ENCODE assay signal across 17 mouse cellular contexts in genomic region chr4:144934501-144934900, GRCm38 (mm10). TPM values are rescaled to one million over a fixed set of nuclear protein-coding genes. Genes with fewer than 3 reads are reported as not detected.
DNase-seq lines count a peak whose midpoint lies in the region; ATAC-seq and TF ChIP-seq lines count a peak whose summit lies in the region.
"Had no signal": no experiment of that assay in that cellular context is flagged by ENCODE, and none has a peak within 500 bp of the region (broad histone marks: within the 10 kb centered on the region; RNA-seq: fewer than 3 reads in every experiment).

No protein-coding gene starts in this region.

- 8% methylated on average over 1 of the region's 1 CpGs for WGBS in midbrain, embryonic 10.5 days
- 9% methylated on average over 1 of the region's 1 CpGs for WGBS in midbrain, embryonic 13.5 days
- 5% methylated on average over 1 of the region's 1 CpGs for WGBS in forebrain, embryonic 13.5 days

- H3K9me3 ChIP-seq in midbrain, embryonic 10.5 days (replicated peaks): 0 out of 2 replicates have a peak, but pooled peaks cover 3% of the 10 kb centered on the region
- no peaks in the 10 kb centered on the region for H3K9me3 ChIP-seq in midbrain, embryonic 13.5 days
- H3K9me3 ChIP-seq in forebrain, embryonic 13.5 days (replicated peaks): no peaks in the 10 kb centered on the region
- H3K9me3 ChIP-seq: embryonic facial prominence, embryonic 15.5 days; hindbrain, embryonic 13.5 days; liver, embryonic 12.5 days had no signal

- H3K9ac ChIP-seq in midbrain, embryonic 13.5 days (replicated peaks): no peak overlapping the region
- no peak overlapping the region for H3K9ac ChIP-seq in forebrain, embryonic 13.5 days
- H3K9ac ChIP-seq: embryonic facial prominence, embryonic 15.5 days; hindbrain, embryonic 13.5 days; liver, embryonic 12.5 days had no signal

- no peak for ATAC-seq in midbrain, embryonic 13.5 days
- ATAC-seq in forebrain, embryonic 13.5 days: no peak
- ATAC-seq: forebrain, embryonic 14.5 days; intestine, postnatal 0 days; liver, embryonic 12.5 days; midbrain, embryonic 16.5 days had no signal

- no peaks in the 10 kb centered on the region for H3K36me3 ChIP-seq in midbrain, embryonic 10.5 days
- H3K36me3 ChIP-seq in midbrain, embryonic 13.5 days: no peaks in the 10 kb centered on the region
- no peaks in the 10 kb centered on the region for H3K36me3 ChIP-seq in forebrain, embryonic 13.5 days (ENCODE audit: poor library complexity, severe bottlenecking)
- H3K36me3 ChIP-seq: embryonic facial prominence, embryonic 15.5 days; hindbrain, embryonic 13.5 days; liver, embryonic 12.5 days had no signal

- H3K4me2 ChIP-seq in midbrain, embryonic 13.5 days (replicated peaks): no peak overlapping the region
- no peak overlapping the region for H3K4me2 ChIP-seq in forebrain, embryonic 13.5 days
- H3K4me2 ChIP-seq: embryonic facial prominence, embryonic 15.5 days; hindbrain, embryonic 13.5 days; liver, embryonic 12.5 days had no signal

- TF ChIP-seq POLR2A in embryonic fibroblast, embryonic 13.5 days (IDR thresholded peaks at IDR 0.05; ENCODE audit: low read depth, low read length): no peak

- TF ChIP-seq CTCF in embryonic fibroblast, embryonic 13.5 days (IDR thresholded peaks at IDR 0.05; ENCODE audit: borderline replicate concordance, insufficient read depth, low read length): no peak

- H3K27ac ChIP-seq in midbrain, embryonic 10.5 days (replicated peaks): no peak overlapping the region; the same call in 1 of the 2 replicates
- no peak overlapping the region for H3K27ac ChIP-seq in midbrain, embryonic 13.5 days
- peak overlapping the region; percentile 9; the same call in 1 of the 2 replicates for H3K27ac ChIP-seq in embryonic fibroblast, embryonic 13.5 days (ENCODE audit: insufficient read depth, low read length)
- no peak overlapping the region for H3K27ac ChIP-seq in forebrain, embryonic 13.5 days
- H3K27ac ChIP-seq: embryonic facial prominence, embryonic 15.5 days; hindbrain, embryonic 13.5 days; liver, embryonic 12.5 days had no signal

- DNase-seq in midbrain, embryonic 10.5 days (ENCODE audit: low spot score): peak; percentile 15
- peak; percentile 80 for DNase-seq in ZHBTc4 (ENCODE audit: low read depth, low spot score)
- no peak for DNase-seq in left cerebral cortex, adult 9 months (ENCODE audit: low spot score in 2 of 2)
- DNase-seq in B cell, adult 2 months: no peak
- DNase-seq: cerebellum, adult 11 months; cerebellum, postnatal 14 days; left cerebral cortex, postnatal 4 days had no signal

- 0 out of 2 replicates have a peak, but pooled peaks cover 6% of the 10 kb centered on the region for H3K4me1 ChIP-seq in midbrain, embryonic 10.5 days
- H3K4me1 ChIP-seq in midbrain, embryonic 13.5 days (replicated peaks): no peaks in the 10 kb centered on the region
- peaks cover 10% of the 10 kb centered on the region for H3K4me1 ChIP-seq in embryonic fibroblast, embryonic 13.5 days (ENCODE audit: control insufficient read depth, insufficient read depth, low read length)
- peaks cover 4% of the 10 kb centered on the region; the same call in 1 of the 2 replicates for H3K4me1 ChIP-seq in forebrain, embryonic 13.5 days

- H3K4me3 ChIP-seq in midbrain, embryonic 10.5 days: no peak overlapping the region
- no peak overlapping the region for H3K4me3 ChIP-seq in midbrain, embryonic 13.5 days (replicated peaks)
- no peak overlapping the region for H3K4me3 ChIP-seq in embryonic fibroblast, embryonic 13.5 days (ENCODE audit: insufficient read depth, low read length)
- H3K4me3 ChIP-seq in forebrain, embryonic 13.5 days: no peak overlapping the region
- H3K4me3 ChIP-seq: embryonic facial prominence, embryonic 15.5 days; hindbrain, embryonic 13.5 days; liver, embryonic 12.5 days had no signal

- no peaks in the 10 kb centered on the region for H3K27me3 ChIP-seq in midbrain, embryonic 10.5 days (ENCODE audit: low read depth, poor library complexity, severe bottlenecking)
- no peaks in the 10 kb centered on the region for H3K27me3 ChIP-seq in midbrain, embryonic 13.5 days
- no peaks in the 10 kb centered on the region for H3K27me3 ChIP-seq in forebrain, embryonic 13.5 days
- H3K27me3 ChIP-seq: CH12.LX; embryonic facial prominence, embryonic 15.5 days; hindbrain, embryonic 13.5 days had no signal

RNA-seq across cellular contexts. Expression of gene Dhrs3, which starts 41.9 kb away (rescaled TPM):
- 7.0 and 8.6 TPM in 2 replicates for polyA plus RNA-seq in midbrain, embryonic 10.5 days (2016; fragmentation: Nextera tagmentation; extraction: Ambion mirVana)
- 21.3 and 23.9 TPM in 2 replicates for polyA plus RNA-seq in midbrain, embryonic 13.5 days (2015; fragmentation: Nextera tagmentation; extraction: Ambion mirVana)
- 21.9 and 23.8 TPM in 2 replicates for polyA plus RNA-seq in embryonic fibroblast, embryonic 13.5 days (2011; ENCODE audit: insufficient read length, low read depth, missing spikeins)
- polyA plus RNA-seq in forebrain, embryonic 13.5 days (2015; fragmentation: Nextera tagmentation; extraction: Ambion mirVana): 5.9 and 6.8 TPM in 2 replicates

Comparison
In these comparisons a context has a peak if more than half of its experiments do, and no peak if none do; other contexts are left out.
1. DNase-seq: peak in midbrain, embryonic 10.5 days (single experiment) and ZHBTc4 (single experiment); none in left cerebral cortex, adult 9 months (0 of 2) and B cell, adult 2 months (0 of 2).